Mouse (Mus musculus): Measurements from ENCODE around the gene Tob2.

DNA sequence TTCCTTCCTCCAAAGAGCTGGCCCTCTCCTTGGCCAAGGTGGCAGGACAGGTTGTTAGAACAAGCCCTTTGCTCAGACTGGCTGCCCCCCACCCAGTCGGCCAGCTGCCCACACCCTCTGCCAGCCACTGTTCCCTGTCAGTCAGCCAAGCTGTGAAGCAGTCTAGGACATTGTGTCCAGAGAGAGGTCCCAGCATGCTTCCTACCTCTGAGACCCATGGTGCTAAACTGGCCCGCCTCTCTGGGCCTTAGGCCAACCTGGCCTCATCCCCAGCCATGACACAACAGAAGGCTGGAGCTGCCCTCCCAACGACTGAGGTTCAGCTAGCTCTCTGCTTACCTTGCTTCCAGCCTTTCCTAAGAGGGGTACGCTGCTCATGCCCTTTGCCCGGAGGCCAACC, 19.0 kb downstream of the Tob2 start:
- no peak for TF ChIP-seq EP300 (IDR thresholded peaks at IDR 0.05; ENCODE audit: low read length)
- TF ChIP-seq POLR2A (IDR thresholded peaks at IDR 0.05; ENCODE audit: low read depth, low read length), result no peak
- no peak for TF ChIP-seq BHLHE40 (IDR thresholded peaks at IDR 0.05; ENCODE audit: low read depth, low read length)
- TF ChIP-seq SIN3A (IDR thresholded peaks at IDR 0.05; ENCODE audit: low read length), result no peak

Data from CH12.LX (cell line).